Mouse (Mus musculus): ENCODE data around the gene Nmrk1. TPM values are rescaled to one million over a fixed set of nuclear protein-coding genes. Genes with fewer than 3 reads are reported as not detected.

Gene Nmrk1
- polyA plus RNA-seq, 1 experiment from 2014 or later = 20.6 TPM

DNA sequence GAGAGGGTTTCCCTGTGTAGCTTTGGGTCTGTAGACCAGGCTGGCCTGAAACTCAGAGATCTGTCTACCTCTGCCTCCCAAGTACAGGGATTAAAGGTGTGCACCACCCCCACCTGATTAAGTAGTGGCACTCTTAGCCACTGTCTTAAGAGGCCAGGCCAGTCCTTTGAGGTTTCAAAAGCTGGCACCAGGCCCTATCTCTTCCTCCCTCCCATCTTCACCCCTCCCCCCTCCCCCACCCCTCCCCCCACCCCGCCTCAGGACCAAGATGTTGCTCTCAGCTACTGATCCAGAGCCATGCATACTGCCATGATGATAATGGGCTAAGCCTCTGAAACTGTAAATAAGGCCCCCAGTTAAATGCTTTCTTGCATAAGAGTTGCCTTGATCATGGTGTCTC, 27.6 kb downstream of the Nmrk1 start:
- Histone ChIP-seq H3K27ac (no peak overlapping the region), H3K4me1 (replicated peaks; ENCODE audit: insufficient read depth, low read length) (no peaks in the 10 kb centered on the region), H3K9ac (ENCODE audit: low read depth, low read length) (no peak overlapping the region), H3K4me2 (ENCODE audit: low read length) (no peak overlapping the region), H3K27me3 (ENCODE audit: insufficient read depth, low read length) (no peaks in the 10 kb centered on the region), H3K9me3 (replicated peaks; ENCODE audit: low read length) (no peaks in the 10 kb centered on the region), H3K4me3 (replicated peaks; ENCODE audit: low read depth, low read length) (no peak overlapping the region), H3K36me3 (ENCODE audit: insufficient read depth, low read length) (no peaks in the 10 kb centered on the region)
- no peak for TF ChIP-seq CTCF (IDR thresholded peaks at IDR 0.05; ENCODE audit: low read depth)
- WGBS = no CpG with 5 or more reads among the region's 1 CpGs
- ATAC-seq (replicated peaks; ENCODE audit: low FRiP score, low read depth) (no peak), DNase-seq (ENCODE audit: low spot score) (no peak)

DNA sequence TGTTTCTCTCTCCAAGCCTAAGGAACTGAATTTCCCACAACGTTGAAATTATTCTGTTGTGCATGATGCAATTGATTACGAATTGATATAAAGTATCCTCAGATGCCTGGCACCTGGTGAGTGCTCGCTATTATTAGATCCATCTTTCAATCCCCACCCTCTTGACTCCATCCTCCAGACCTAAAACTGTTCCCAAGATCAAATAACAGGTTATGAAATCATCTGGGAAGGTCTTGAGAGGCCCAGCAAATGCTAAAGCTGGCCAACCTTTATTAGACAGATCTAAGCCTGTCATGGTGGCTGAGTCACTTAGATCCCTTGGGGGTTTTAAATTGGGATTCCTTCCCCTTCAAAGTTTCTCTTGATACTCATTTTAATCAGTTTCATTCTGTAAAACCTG, 28.7 kb downstream of the Nmrk1 start:
- H3K9ac ChIP-seq (ENCODE audit: low read depth, low read length) = no peak overlapping the region
- TF ChIP-seq CTCF (IDR thresholded peaks at IDR 0.05; ENCODE audit: low read depth) = no peak
- H3K9me3 ChIP-seq (replicated peaks; ENCODE audit: low read length) = no peaks in the 10 kb centered on the region
- ATAC-seq (replicated peaks; ENCODE audit: low FRiP score, low read depth) (no peak), DNase-seq (ENCODE audit: low spot score) (no peak)
- no peak overlapping the region for H3K27ac ChIP-seq
- no peaks in the 10 kb centered on the region for H3K27me3 ChIP-seq (ENCODE audit: insufficient read depth, low read length)
- no peak overlapping the region for H3K4me2 ChIP-seq (ENCODE audit: low read length)
- no peaks in the 10 kb centered on the region for H3K36me3 ChIP-seq (ENCODE audit: insufficient read depth, low read length)
- no peak overlapping the region for H3K4me3 ChIP-seq (replicated peaks; ENCODE audit: low read depth, low read length)
- no peaks in the 10 kb centered on the region for H3K4me1 ChIP-seq (replicated peaks; ENCODE audit: insufficient read depth, low read length)
- 82% methylated on average over 3 of the region's 3 CpGs for WGBS

DNA sequence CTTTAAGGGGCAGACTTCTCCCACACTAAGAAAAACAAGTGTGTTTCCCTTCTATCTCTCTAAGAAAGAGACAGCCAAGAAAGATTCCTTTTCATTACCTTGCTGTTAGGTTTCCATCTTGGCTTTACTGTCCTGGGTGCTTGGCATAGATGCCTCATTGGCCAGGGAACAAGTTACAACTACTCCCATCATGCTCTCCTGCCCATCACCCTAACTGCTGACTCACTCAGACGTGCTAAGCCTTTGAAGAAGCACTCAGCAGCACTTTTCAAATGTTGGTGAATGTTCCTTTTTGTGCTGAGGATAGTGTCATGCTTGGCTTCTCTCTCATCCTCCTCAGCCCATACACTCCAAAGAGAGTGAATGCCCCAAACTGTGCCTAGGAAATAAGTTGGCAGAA, 29.9 kb downstream of the Nmrk1 start:
- no peaks in the 10 kb centered on the region for H3K4me1 ChIP-seq (replicated peaks; ENCODE audit: insufficient read depth, low read length)
- WGBS = 24% methylated on average over 1 of the region's 1 CpGs
- no peaks in the 10 kb centered on the region for H3K36me3 ChIP-seq (ENCODE audit: insufficient read depth, low read length)

DNA sequence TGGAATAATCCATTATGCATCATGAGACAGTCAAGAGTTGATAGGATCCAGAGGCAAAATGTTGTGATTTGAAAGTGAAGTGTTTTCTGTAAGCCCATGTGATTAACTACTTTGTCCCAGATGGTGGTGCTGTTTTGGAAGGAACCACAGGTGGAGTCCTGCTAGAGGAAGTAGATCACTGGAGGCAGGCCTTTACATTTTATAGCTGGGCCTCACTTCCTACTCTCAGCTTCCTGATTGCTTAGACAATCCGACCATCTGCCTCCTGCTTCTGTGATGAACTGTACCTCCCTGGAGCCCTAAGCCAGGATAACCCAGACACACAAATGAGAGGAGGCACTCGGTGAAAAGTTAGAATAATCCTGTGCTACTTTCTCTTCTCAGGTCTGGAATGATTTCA, 32.2 kb downstream of the Nmrk1 start:
- DNase-seq (ENCODE audit: low spot score) (no peak), ATAC-seq (replicated peaks; ENCODE audit: low FRiP score, low read depth) (no peak)
- H3K9ac ChIP-seq (ENCODE audit: low read depth, low read length) = no peak overlapping the region
- H3K4me1 ChIP-seq (replicated peaks; ENCODE audit: insufficient read depth, low read length) = no peaks in the 10 kb centered on the region
- no peak overlapping the region for H3K4me2 ChIP-seq (ENCODE audit: low read length)
- no peaks in the 10 kb centered on the region for H3K27me3 ChIP-seq (ENCODE audit: insufficient read depth, low read length)
- H3K4me3 ChIP-seq (replicated peaks; ENCODE audit: low read depth, low read length) = no peak overlapping the region
- 55% methylated on average over 2 of the region's 2 CpGs for WGBS
- no peaks in the 10 kb centered on the region for H3K36me3 ChIP-seq (ENCODE audit: insufficient read depth, low read length)
- TF ChIP-seq CTCF (IDR thresholded peaks at IDR 0.05; ENCODE audit: low read depth) = 0 out of 2 replicates have a peak, but pooled peaks have one; percentile 8
- H3K9me3 ChIP-seq (replicated peaks; ENCODE audit: low read length) = no peaks in the 10 kb centered on the region
- no peak overlapping the region for H3K27ac ChIP-seq

More for the DNA sequence above, 29.9 kb downstream of the Nmrk1 start:
- Histone ChIP-seq H3K27me3 (ENCODE audit: insufficient read depth, low read length) (no peaks in the 10 kb centered on the region), H3K4me2 (ENCODE audit: low read length) (no peak overlapping the region), H3K9ac (ENCODE audit: low read depth, low read length) (no peak overlapping the region), H3K4me3 (replicated peaks; ENCODE audit: low read depth, low read length) (no peak overlapping the region), H3K27ac (no peak overlapping the region), H3K9me3 (replicated peaks; ENCODE audit: low read length) (no peaks in the 10 kb centered on the region)
- no peak for DNase-seq (ENCODE audit: low spot score)
- no peak for TF ChIP-seq CTCF (IDR thresholded peaks at IDR 0.05; ENCODE audit: low read depth)
- no peak for ATAC-seq (replicated peaks; ENCODE audit: low FRiP score, low read depth)

DNA sequence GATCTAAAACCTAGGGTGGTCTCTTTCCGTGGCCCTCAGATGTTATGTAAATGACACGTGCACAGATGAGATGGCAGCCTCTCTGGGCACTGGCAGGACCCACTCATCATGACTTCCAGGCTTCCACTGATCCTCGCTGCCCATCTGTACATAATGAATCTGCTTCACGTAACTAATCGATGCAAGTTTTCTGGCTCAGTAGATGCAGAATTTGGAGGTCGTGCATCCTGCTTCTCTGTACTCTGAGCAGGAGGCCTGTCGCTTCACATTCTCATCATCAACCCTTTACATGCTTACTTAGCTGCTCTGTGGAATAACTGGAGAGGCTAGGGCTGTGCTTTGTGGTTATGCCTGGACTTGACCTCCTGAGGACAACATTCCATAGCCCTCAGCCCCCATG, 35.2 kb downstream of the Nmrk1 start:
- Histone ChIP-seq H3K27me3 (ENCODE audit: insufficient read depth, low read length) (no peaks in the 10 kb centered on the region), H3K4me1 (replicated peaks; ENCODE audit: insufficient read depth, low read length) (0 out of 2 replicates have a peak, but pooled peaks cover 6% of the 10 kb centered on the region), H3K4me3 (replicated peaks; ENCODE audit: low read depth, low read length) (no peak overlapping the region), H3K27ac (no peak overlapping the region), H3K4me2 (ENCODE audit: low read length) (no peak overlapping the region), H3K9me3 (replicated peaks; ENCODE audit: low read length) (no peaks in the 10 kb centered on the region), H3K36me3 (ENCODE audit: insufficient read depth, low read length) (no peaks in the 10 kb centered on the region), H3K9ac (ENCODE audit: low read depth, low read length) (no peak overlapping the region)
- no peak for TF ChIP-seq CTCF (IDR thresholded peaks at IDR 0.05; ENCODE audit: low read depth)
- ATAC-seq (replicated peaks; ENCODE audit: low FRiP score, low read depth) = no peak
- WGBS = 89% methylated on average over 7 of the region's 7 CpGs
- DNase-seq (ENCODE audit: low spot score) = no peak

DNA sequence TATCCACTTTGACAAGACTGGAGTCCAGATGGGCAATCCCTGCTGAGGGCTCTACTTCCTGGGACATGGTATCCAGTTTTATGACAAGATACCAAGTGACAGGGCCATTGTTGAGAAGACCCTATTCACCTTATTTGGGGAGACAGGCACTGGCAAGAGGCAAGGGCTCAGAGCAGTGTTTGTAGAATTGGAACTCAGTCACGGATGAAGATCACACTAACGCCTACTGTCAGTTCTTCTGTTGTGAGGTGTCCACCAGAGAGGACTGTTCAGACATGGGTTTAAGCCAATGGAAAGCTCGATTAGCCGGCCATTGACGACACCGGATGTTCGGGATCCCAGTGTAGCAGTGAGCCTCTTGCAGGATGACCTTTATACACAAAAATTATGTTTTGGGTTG, 37.8 kb downstream of the Nmrk1 start:
- DNase-seq (ENCODE audit: low spot score) = no peak
- 95% methylated on average over 7 of the region's 7 CpGs for WGBS
- Histone ChIP-seq H3K9ac (ENCODE audit: low read depth, low read length) (no peak overlapping the region), H3K4me2 (ENCODE audit: low read length) (no peak overlapping the region), H3K36me3 (ENCODE audit: insufficient read depth, low read length) (no peaks in the 10 kb centered on the region), H3K9me3 (replicated peaks; ENCODE audit: low read length) (no peaks in the 10 kb centered on the region), H3K27me3 (ENCODE audit: insufficient read depth, low read length) (no peaks in the 10 kb centered on the region), H3K27ac (no peak overlapping the region), H3K4me1 (replicated peaks; ENCODE audit: insufficient read depth, low read length) (peaks cover 22% of the 10 kb centered on the region), H3K4me3 (replicated peaks; ENCODE audit: low read depth, low read length) (no peak overlapping the region)
- no peak for ATAC-seq (replicated peaks; ENCODE audit: low FRiP score, low read depth)
- TF ChIP-seq CTCF (IDR thresholded peaks at IDR 0.05; ENCODE audit: low read depth) = no peak

DNA sequence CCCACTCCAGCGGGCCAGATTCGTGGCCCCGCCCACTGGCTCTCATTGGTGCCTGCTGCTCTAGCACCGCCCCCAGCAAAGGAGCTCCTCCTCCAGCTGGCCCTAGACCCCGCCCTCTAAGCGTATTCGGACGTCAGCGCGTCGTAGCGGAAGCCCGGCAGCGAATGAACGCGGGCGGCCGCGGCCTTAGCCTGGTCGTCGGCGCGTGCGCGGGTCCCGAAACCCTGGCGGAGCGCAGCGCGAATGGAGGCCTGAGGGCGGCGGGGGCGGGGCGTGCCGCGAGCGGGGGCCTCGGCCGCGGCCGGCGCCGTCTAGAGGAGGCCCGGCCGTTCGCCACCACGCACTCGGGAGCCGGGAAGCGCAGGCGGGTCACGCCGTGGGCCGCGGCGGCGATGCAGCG, 38.9 kb downstream of the Nmrk1 start, which contains the start of gene Carnmt1:
Gene Carnmt1 (plus strand): TSS at position 157 of the 400 bp plus-strand sequence.
- peak; percentile 99 for DNase-seq (ENCODE audit: low spot score)
- H3K4me3 ChIP-seq (replicated peaks; ENCODE audit: low read depth, low read length) = peak within 1 kb of the TSS; percentile 71
- H3K4me1 ChIP-seq (replicated peaks; ENCODE audit: insufficient read depth, low read length) = peaks cover 22% of the 10 kb centered on the region
- peak within 1 kb of the TSS; percentile 78 for H3K4me2 ChIP-seq (ENCODE audit: low read length)
- TF ChIP-seq CTCF (IDR thresholded peaks at IDR 0.05; ENCODE audit: low read depth) = no peak
- WGBS = 1% methylated on average over 48 of the region's 58 CpGs
- ATAC-seq (replicated peaks; ENCODE audit: low FRiP score, low read depth) = peak; percentile 98
- peak within 1 kb of the TSS; percentile 89 for H3K27ac ChIP-seq
- H3K9me3 ChIP-seq (replicated peaks; ENCODE audit: low read length) = no peaks in the 10 kb centered on the region
- H3K9ac ChIP-seq (ENCODE audit: low read depth, low read length) = peak within 1 kb of the TSS; percentile 76
- H3K36me3 ChIP-seq (ENCODE audit: insufficient read depth, low read length) = no peaks in the 10 kb centered on the region
- H3K27me3 ChIP-seq (ENCODE audit: insufficient read depth, low read length) = no peaks in the 10 kb centered on the region

Data from kidney, postnatal 0 days (tissue).